11 mouse cellular contexts compared by ENCODE assay signal in the genomic region with DNA sequence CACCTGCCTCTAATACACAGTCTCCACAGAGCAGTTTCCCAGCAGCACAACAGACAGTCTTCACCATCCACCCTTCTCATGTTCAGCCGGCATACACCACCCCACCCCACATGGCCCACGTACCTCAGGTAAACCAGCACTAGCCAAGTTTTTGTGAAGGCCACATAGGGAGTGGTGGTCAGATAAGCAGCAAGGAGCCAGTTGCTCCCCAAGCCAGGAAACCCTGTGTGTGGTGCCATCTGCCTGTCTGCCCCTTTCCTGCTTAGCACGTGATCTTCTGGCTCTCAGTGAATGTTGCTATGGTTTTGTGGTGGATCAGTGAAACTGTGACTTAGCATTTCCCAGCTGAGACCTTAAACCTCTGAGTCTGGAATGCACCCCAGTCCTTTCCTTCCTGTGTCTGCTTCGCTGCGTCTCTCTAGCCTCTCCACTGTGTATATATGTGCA. TPM values are rescaled to one million over a fixed set of nuclear protein-coding genes. Genes with fewer than 3 reads are reported as not detected.
DNase-seq lines count a peak whose midpoint lies in the region; ATAC-seq and TF ChIP-seq lines count a peak whose summit lies in the region.
"Had no signal": no experiment of that assay in that cellular context is flagged by ENCODE, and none has a peak within 500 bp of the region (broad histone marks: within the 10 kb centered on the region; RNA-seq: fewer than 3 reads in every experiment).

No protein-coding gene starts in this region.

- H3K4me3 ChIP-seq in heart, adult 2 months = no peak overlapping the region
- no peak overlapping the region for H3K4me3 ChIP-seq in heart, embryonic 11.5 days (ENCODE audit: low read depth, low read length)
- H3K4me3 ChIP-seq in lung, embryonic 14.5 days (ENCODE audit: low read depth, low read length) = no peak overlapping the region
- H3K4me3 ChIP-seq in lung, adult 2 months (replicated peaks; ENCODE audit: extremely low read depth, low read depth, low read length) = no peak overlapping the region
- H3K4me3 ChIP-seq: forebrain, embryonic 15.5 days had no signal

- H3K4me1 ChIP-seq in heart, adult 2 months (ENCODE audit: control insufficient read depth, insufficient read depth, low read length) = peaks cover 30% of the 10 kb centered on the region
- peaks cover 32% of the 10 kb centered on the region for H3K4me1 ChIP-seq in heart, embryonic 11.5 days (ENCODE audit: control insufficient read depth, insufficient read depth, low read length)
- H3K4me1 ChIP-seq in lung, embryonic 14.5 days (ENCODE audit: insufficient read depth) = no peaks in the 10 kb centered on the region
- H3K4me1 ChIP-seq in lung, adult 2 months (ENCODE audit: control insufficient read depth, insufficient read depth, low read length) = peaks cover 18% of the 10 kb centered on the region

- TF ChIP-seq EP300 in heart, adult 2 months (IDR thresholded peaks at IDR 0.05; ENCODE audit: insufficient read depth, low read depth, low read length) = no peak

- DNase-seq in heart, adult 2 months = no peak
- DNase-seq in lung, embryonic 14.5 days = no peak
- no peak for DNase-seq in lung, adult 2 months
- peak; percentile 63 to 69 for DNase-seq in cerebellum, postnatal 25 days
- DNase-seq in ovary, adult 18-20 months (ENCODE audit: low spot score) = no peak
- DNase-seq in gastrocnemius, adult 18-20 months (ENCODE audit: low spot score) = no peak
- DNase-seq: adrenal gland, postnatal 36 days had no signal

- peak overlapping the region; percentile 18 for H3K27ac ChIP-seq in heart, adult 2 months
- H3K27ac ChIP-seq in heart, embryonic 11.5 days (ENCODE audit: low read depth, low read length) = no peak overlapping the region
- H3K27ac ChIP-seq in lung, embryonic 14.5 days (ENCODE audit: low read depth) = peak overlapping the region; percentile 24; the same call in 1 of the 2 replicates
- H3K27ac ChIP-seq: forebrain, embryonic 15.5 days; kidney, postnatal 0 days had no signal

- TF ChIP-seq CTCF in heart, adult 2 months (IDR thresholded peaks at IDR 0.05) = no peak
- TF ChIP-seq CTCF in lung, embryonic 14.5 days (IDR thresholded peaks at IDR 0.05; ENCODE audit: low read depth) = no peak
- TF ChIP-seq CTCF in lung, adult 2 months (IDR thresholded peaks at IDR 0.05; ENCODE audit: insufficient read depth, low read length) = no peak

- WGBS in heart, adult 2 months = 51% methylated on average over 5 of the region's 5 CpGs
- 86% methylated on average over 5 of the region's 5 CpGs for WGBS in heart, embryonic 11.5 days (ENCODE audit: insufficient replicate concordance)
- 83% methylated on average over 5 of the region's 5 CpGs for WGBS in lung, embryonic 14.5 days
- 51% methylated on average over 5 of the region's 5 CpGs for WGBS in lung, adult 2 months

- peaks cover 11% of the 10 kb centered on the region; the same call in 1 of the 2 replicates for H3K36me3 ChIP-seq in heart, adult 2 months (ENCODE audit: control insufficient read depth, insufficient read depth, low read length)
- H3K36me3 ChIP-seq in heart, embryonic 11.5 days (ENCODE audit: control insufficient read depth, insufficient read depth, low read length) = peaks cover 27% of the 10 kb centered on the region
- peaks cover 76% of the 10 kb centered on the region for H3K36me3 ChIP-seq in lung, embryonic 14.5 days (ENCODE audit: insufficient read depth)

- no peaks in the 10 kb centered on the region for H3K79me2 ChIP-seq in heart, adult 2 months (replicated peaks; ENCODE audit: control insufficient read depth, insufficient read depth, low read length)

- H3K9ac ChIP-seq in heart, adult 2 months (ENCODE audit: low read depth, low read length) = no peak overlapping the region
- no peak overlapping the region for H3K9ac ChIP-seq in heart, embryonic 11.5 days (ENCODE audit: low read depth, low read length)
- no peak overlapping the region for H3K9ac ChIP-seq in lung, embryonic 14.5 days
- H3K9ac ChIP-seq: forebrain, embryonic 15.5 days had no signal

- no peaks in the 10 kb centered on the region for H3K27me3 ChIP-seq in heart, adult 2 months (ENCODE audit: control insufficient read depth, insufficient read depth, low read length)
- H3K27me3 ChIP-seq in heart, embryonic 11.5 days (ENCODE audit: control insufficient read depth, insufficient read depth, low read length) = no peaks in the 10 kb centered on the region
- H3K27me3 ChIP-seq in lung, embryonic 14.5 days (ENCODE audit: insufficient read depth, low read length) = no peaks in the 10 kb centered on the region
- H3K27me3 ChIP-seq: forebrain, embryonic 15.5 days had no signal

- no peak for ATAC-seq in heart, embryonic 11.5 days (replicated peaks; ENCODE audit: insufficient number of reproducible peaks, low FRiP score, low TSS enrichment)
- no peak for ATAC-seq in lung, embryonic 14.5 days (ENCODE audit: insufficient read depth)
- ATAC-seq in megakaryocyte-erythroid progenitor cell, adult 5-6 weeks (replicated peaks; ENCODE audit: low FRiP score, low TSS enrichment, poor library complexity, severe bottlenecking) = peak; percentile 55
- ATAC-seq: forebrain, embryonic 15.5 days had no signal

- H3K9me3 ChIP-seq in heart, embryonic 11.5 days (replicated peaks; ENCODE audit: control insufficient read depth, low read length) = no peaks in the 10 kb centered on the region
- no peaks in the 10 kb centered on the region for H3K9me3 ChIP-seq in lung, embryonic 14.5 days (ENCODE audit: low read depth, low read length)
- H3K9me3 ChIP-seq: forebrain, embryonic 15.5 days had no signal

- H3K4me2 ChIP-seq in heart, embryonic 11.5 days = no peak overlapping the region
- H3K4me2 ChIP-seq in lung, embryonic 14.5 days = no peak overlapping the region
- H3K4me2 ChIP-seq: forebrain, embryonic 15.5 days had no signal

- no peak for TF ChIP-seq POLR2A in heart, adult 2 months (IDR thresholded peaks at IDR 0.05; ENCODE audit: insufficient read depth, low read depth, low read length)
- no peak for TF ChIP-seq POLR2A in lung, adult 2 months (IDR thresholded peaks at IDR 0.05; ENCODE audit: borderline replicate concordance, extremely low read depth, low read depth, low read length)

- intact Hi-C loops in heart, adult 2 months (cut with DNase I) = no loop called here

RNA-seq across cellular contexts. Expression of a gene that starts 25.9 kb away (rescaled TPM):
- total RNA-seq in heart, adult 2 months (2021) = 10 to 100 TPM; 21.6 to 22.5 TPM
- polyA plus RNA-seq in heart, adult 2 months (2012; rRNA removed) = 19.3 and 20.1 TPM in 2 replicates
- 16.8 and 17.2 TPM in 2 replicates for polyA plus RNA-seq in heart, embryonic 11.5 days (2014; fragmentation: Nextera tagmentation; extraction: Ambion mirVana)
- 24.2 and 26.4 TPM in 2 replicates for polyA plus RNA-seq in lung, embryonic 14.5 days (2014; fragmentation: Nextera tagmentation; extraction: Ambion mirVana)
- 58.8 and 106 TPM in 2 replicates for polyA plus RNA-seq in lung, adult 2 months (2012; rRNA removed)
- 11.2 and 13.3 TPM in 2 replicates for total RNA-seq in megakaryocyte-erythroid progenitor cell, adult 5-6 weeks (2014; fragmentation: Nextera tagmentation)
- 5.1 and 5.3 TPM in 2 replicates for total RNA-seq in megakaryocyte-erythroid progenitor cell, adult 5-6 weeks (2017)
- total RNA-seq in gastrocnemius, adult 18-20 months (2021) = 10 to 100 TPM; 11.4 to 13.0 TPM

RNA-seq across cellular contexts. Expression of a gene that starts 37.3 kb away (rescaled TPM):
- 1 to 10 TPM; 9.3 TPM for total RNA-seq in heart, adult 2 months (2021)
- 12.5 and 12.7 TPM in 2 replicates for polyA plus RNA-seq in heart, adult 2 months (2012; rRNA removed)
- 10.6 and 11.8 TPM in 2 replicates for polyA plus RNA-seq in heart, embryonic 11.5 days (2014; fragmentation: Nextera tagmentation; extraction: Ambion mirVana)
- polyA plus RNA-seq in lung, embryonic 14.5 days (2014; fragmentation: Nextera tagmentation; extraction: Ambion mirVana) = 22.2 TPM in 2 replicates
- 20.4 and 25.3 TPM in 2 replicates for polyA plus RNA-seq in lung, adult 2 months (2012; rRNA removed)
- total RNA-seq in megakaryocyte-erythroid progenitor cell, adult 5-6 weeks (2014; fragmentation: Nextera tagmentation) = 2.9 and 4.2 TPM in 2 replicates
- total RNA-seq in megakaryocyte-erythroid progenitor cell, adult 5-6 weeks (2017) = 0.42 and 2.6 TPM in 2 replicates
- total RNA-seq in gastrocnemius, adult 18-20 months (2021) = 1 to 10 TPM; 4.4 to 5.7 TPM

Comparison
In these comparisons a context has a peak if more than half of its experiments do, and no peak if none do; other contexts are left out.
1. DNase-seq: peak in cerebellum, postnatal 25 days (2 of 2); none in heart, adult 2 months (0 of 2), lung, embryonic 14.5 days (single experiment), lung, adult 2 months (single experiment), ovary, adult 18-20 months (single experiment) and gastrocnemius, adult 18-20 months (single experiment).